Mouse (Mus musculus): ENCODE measurements around the gene Endov. TPM values are rescaled to one million over a fixed set of nuclear protein-coding genes. Genes with fewer than 3 reads are reported as not detected.
A peak's percentile ranks its signal among the peaks of the same experiment; 100 is the strongest.

The Endov gene
- total RNA-seq, 2 experiments from 2014 or later: 20.0 to 25.0 TPM

DNA sequence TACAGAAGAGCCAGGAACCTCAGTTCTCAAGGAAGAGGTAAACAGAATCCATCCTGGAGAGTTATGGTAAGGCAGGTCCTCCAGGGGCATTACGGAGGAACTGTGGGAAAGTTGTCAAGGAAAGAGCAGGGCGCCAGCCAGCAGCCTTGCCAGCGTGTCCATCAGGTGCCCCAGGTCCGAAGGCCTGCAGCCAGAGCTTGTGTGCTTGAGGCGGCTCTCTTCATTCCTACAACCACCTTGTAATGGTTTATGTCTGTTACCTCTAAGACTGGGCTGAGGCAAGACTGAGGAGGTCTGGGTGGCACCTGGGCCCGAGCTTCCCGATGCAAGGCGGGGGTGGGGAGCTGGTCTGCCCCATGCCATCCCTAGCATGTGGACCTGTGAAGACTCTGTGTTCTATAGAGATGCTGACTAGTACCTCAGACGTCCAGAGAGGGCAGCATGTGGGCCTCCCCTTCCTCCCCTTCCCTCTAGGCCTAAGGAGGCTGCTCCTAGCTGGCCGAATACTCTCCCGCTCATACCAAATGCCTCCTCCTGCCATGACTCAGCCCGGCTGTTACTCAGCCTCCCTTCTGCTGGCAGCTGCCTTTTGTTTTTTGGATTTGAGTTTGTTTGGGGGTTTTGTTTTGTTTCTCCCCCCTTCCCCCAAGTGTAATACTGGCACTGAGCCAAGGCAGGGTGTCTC is 25.7 kb downstream of the Endov start:
- peak; percentile 45 for DNase-seq

DNA sequence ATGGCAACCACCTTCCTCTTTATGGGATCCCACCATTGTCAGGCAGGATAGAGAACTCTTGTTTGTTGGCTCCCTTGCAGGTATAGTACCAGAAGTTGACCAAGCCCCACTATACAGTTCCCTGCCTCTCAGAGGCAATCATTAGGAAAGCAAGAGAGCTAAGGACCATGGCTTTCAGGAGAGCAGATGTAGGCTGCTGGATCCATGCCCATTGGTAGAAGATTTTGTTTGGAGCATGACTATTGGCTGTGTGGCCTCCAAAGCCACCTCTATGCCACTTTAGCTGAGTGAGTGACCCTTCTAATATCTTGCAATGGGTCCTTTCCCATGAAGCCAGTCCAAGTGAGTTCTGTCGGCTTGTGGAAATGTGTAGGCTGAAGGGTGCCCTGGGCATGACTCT is 28.2 kb downstream of the Endov start:
- no peak for DNase-seq

DNA sequence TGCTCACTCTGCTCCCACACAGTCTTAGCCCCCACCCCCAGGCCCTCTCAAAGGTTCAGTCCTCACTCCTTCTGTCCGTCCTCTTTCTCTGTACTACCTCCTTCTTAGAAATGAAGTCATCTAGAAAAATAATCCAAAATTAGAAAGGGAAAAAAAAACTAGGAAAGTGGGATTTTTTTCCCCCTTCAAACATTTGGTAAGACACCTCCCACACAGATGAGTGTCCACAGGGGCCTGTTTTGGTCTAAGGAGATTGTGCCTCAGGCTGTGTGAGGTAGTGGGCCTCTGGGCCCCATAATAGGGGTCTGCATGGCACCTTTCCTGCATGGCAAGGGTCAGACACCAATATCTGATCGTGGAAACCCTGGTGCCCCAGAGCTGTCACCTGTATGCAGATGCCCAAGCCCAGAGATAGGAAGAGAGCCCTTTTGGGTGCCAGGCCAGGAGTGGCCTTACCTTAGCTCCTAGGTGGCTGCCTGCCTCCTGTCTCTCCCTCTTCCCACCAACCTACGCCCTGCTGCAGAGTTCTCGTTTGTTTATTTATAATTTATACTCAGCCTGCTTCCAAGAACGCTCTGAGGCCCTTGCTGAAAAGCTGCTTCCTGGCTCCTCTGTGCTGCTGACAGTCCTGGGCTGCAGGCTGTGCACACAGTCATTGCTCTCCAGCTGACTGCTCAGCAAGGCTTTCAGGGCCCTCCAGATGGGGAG is 29.0 kb downstream of the Endov start:
- DNase-seq: no peak

DNA sequence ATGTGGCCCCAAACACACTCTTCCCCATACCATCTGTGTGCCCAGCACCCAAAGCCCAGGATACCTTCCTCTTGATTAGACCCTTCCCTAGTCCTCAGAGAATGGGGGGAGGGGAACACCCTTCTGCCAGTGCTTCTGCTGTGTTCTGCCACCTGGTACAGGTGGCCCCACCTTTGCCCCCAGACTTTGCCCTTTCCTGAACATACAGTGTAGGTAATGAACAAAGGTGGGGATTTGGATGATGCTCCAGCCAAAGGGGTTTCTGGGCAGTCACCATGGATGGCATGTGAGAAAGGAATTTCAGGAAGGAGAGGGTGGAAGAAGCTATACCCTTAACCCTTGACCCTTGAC is 29.5 kb downstream of the Endov start:
- no peak for DNase-seq

DNA sequence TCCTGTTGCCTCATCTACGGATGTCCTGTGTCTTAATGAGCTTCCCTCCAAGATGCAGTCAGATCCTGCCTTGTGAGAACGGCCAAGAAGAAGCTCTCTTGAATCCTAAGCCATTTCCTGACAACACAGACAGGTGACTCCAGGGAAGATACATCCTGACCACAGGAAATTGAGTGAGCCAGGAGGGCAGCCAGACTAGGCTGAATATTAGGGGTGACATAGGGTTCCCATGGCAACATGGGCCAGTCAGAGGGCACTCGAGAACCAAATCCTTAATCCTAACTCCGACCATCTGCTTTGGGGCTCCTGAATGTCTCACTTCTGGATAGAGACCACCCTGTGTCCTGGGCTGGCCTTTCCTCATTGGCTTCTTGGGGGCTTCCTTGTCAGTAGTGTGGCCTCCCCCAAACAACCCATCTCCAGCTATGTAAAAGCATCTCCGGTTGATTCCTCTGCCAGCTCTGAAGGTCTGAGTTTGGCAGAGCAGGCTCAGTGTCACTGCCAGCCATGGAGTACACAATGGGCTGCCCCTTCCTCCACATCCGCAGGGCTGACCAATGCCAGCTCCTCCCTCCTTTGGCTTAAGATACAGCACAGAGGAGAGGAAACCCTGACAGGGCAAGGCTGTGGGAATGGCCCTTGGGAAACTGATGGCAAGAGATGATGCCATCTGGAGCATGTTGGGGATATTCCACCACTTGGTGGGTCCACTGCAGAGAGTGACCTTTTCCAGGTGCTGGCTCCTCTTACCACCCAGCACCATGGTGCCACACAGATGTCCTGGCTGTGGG is 31.0 kb downstream of the Endov start:
- no peak for DNase-seq

DNA sequence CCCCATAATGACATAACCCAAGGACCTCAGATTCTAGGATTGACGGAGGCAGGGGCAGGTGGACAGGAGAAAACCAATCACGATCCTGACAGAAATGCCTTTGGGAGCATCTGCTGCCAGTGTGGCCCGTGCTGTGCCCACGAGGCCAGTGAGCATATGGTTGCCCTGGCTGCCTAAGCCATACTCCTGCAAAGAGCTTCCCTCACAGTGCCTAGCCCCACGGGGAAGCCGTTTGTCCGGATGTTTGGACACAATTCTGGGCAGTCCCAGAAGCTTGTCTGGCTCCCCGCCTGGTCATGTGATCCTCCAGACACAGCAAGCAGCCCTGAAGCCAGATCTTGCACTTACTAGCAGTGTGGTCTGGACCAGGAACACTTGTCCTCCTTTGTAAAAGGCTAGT is 31.6 kb downstream of the Endov start:
- peak; percentile 74 for DNase-seq

DNA sequence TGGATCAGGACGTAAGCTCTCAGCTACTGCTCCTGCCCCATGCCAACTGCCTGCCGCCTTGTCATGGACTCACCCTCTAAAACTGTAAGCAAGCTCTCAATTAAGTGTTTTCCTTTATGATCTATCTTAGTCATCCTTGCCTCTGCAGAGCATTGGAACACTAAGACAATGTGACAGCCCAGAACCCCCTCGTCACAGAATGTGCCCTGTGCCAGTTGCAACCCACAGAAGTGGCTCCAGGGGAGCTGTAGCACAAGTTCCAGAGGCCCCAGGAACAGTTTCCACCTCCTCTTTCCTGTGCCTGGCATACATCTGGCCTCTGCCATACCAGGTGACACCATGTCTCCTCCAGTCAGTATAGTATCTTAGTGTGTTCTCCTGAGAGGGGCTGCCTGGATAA is 32.2 kb downstream of the Endov start:
- DNase-seq: no peak

DNA sequence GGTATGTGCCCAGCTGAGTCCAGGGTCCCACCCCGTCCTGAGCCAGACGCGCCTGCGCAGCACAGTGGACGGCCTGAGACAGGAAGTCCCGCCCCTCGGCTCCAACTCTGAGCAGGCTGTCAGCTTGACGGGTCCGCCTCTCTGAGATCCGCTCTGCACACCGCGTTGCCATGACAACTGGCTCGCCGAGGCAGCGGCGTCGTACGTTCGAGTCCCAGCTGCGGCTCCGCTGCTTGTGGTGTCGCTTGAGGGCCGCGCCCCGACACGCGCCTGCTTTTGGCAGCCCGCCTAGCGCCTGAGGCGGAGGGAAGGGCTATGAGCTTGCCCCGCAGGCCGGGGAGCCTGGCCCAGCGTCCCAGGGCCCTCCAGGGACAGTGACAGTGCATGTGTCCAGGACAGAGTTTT is 33.4 kb downstream of the Endov start:
- peak; percentile 89 for DNase-seq

DNA sequence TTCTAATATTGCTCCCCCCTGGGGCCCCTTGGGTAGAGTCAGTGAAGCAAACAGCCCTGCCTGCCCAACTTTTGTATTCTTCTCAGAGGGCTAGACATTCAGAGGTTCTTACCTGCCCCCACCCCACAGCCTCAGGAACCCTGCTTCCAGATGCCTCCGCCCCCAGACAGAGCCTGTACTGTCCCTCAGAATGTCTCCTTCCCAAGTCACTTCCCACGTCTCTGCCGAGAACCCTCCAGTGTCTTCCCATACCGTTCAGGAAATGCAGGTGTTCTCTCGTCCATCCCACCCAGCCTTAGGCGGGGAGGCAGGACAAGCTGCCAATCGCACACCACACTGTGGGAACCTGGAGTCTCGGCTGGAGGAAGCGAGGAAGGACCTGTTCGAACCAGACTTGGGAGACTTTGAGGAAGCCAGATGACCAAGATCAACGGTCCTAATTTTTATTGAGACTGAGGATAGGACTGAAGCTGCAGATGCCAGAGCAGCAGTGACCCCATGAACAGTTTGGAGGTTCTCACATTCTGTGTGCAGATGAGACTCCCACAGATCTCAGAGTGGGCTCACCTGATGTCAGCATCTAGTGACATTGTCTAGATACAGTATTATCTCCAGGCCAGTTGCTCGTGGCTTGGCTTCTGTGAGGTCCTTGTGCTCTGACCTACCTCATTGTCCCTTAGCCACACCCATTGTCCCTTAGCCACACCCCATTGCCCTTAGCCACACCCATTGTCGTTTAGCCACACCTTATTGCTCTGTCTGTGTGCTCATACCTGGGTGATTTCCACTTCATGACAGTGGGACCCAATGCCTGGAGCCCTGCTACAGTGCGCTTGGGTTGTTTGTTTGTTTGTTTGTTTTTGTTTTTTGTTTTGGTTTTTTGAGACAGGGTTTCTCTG is 35.2 kb downstream of the Endov start:
- DNase-seq: no peak

DNA sequence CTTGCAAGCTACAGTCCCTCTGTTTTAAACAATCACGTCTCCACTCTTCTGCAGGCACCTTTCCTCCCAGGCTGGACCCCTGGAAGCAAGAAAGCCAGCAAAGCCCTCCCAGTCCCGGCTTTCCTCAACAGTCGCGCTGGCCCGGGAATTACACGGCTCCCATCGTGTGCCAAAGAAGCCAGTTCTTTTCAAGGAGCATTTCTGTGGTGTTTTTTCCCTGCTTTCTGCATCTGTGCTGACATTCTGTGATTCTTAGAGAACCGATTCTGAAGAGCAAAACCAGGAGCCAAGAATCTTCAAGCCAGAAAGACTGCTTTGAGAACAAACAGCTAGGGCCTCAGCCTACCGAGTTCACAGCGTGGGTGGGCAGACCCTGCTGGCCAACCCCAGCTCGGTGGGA is 37.8 kb downstream of the Endov start:
- DNase-seq: no peak

DNA sequence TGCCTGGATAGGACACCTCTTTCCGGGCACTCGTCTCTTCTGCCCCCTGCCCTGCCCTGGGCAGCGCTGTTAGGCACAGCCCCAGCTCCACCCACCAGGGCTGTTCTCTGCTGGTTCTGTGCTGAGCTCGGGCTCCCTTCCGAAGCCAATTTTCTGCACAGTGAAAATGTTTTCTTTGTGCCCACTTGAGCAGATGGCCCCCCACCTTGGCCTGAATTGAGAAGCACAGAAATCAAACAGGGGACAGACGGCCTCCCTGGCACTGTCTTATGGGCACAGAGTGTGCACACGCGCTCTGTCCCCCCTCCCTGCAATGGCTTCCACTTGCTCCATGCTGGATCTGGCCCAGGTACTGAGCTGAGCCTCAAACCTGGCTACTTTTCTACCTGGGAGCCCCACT is 41.3 kb downstream of the Endov start:
- DNase-seq: no peak

DNA sequence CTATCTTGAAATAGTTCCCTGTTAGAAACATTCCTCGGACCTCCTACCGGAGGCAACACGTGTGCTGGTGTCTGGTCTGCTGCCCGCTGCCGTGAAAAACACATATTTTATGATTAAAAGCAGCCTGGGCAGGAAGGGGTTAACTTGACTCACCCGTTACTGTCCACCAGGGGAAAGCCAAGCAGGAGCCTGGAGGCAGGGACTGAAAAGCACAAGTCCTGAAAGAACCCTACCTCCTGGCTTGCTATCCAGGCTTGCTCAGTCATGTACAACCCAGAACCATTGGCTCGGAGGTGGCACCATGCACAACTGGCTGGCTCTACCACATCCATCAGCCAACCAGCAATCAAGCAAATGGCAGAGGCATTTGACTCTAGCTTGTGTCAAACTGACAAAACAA is 42.6 kb downstream of the Endov start:
- no peak for DNase-seq

DNA sequence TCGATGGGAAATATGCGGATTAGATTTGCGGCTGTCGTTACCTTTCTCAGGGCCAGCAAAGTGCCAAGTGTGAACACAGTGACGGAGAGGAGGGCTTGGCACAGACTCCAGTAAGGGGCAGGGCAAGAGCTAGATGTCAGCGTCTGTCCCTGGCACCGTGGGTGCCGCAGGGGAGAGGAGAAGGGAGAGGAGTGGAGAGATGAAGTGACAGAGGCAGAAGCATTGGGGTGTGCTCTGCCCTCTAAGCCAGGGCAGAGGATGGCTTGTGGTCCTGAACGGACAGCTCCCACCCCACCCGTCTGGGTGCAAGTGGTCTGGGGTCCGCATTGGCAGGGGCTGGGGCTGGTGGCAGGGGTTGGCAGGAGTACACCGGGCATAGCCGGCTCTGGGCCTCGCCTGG is 48.8 kb downstream of the Endov start:
- peak; percentile 19 for DNase-seq

DNA sequence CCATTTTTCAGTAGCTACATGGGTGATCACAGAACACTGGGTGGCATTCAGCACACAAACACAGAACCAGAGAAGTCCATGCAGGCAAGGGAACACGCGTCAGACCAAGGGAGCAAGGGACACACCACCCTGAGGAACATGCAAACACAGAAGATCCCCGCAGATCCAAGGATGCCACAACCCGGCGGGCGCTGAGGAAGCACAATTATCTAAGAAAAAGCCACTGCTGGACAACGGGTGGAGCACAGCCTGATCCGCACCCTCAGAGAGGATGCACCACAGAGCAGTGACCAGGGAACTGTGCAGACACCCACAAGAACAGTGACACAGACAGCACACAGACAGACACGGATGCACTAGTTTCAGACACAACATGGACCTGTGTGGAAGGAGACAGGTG is 49.4 kb downstream of the Endov start:
- no peak for DNase-seq

DNA sequence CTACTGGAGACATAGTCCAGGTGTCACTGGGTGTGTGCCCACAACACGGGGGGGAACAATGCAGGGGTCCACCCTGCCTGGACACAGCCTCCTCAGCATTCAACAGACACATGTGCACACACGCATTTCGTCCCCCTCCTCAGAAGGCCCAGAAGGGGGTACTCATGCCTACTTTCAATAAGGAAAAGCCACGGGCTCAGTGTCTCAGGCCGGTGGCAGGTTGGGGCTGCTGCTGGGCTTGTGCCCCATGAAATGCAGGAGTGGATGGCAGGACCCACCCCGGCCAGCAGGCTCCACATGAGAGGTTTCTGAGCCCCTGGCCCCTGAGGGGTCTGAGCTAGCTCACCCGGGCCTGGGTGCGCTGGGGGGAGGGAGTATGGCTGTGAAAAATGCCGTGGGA is 49.9 kb downstream of the Endov start:
- no peak for DNase-seq

DNA sequence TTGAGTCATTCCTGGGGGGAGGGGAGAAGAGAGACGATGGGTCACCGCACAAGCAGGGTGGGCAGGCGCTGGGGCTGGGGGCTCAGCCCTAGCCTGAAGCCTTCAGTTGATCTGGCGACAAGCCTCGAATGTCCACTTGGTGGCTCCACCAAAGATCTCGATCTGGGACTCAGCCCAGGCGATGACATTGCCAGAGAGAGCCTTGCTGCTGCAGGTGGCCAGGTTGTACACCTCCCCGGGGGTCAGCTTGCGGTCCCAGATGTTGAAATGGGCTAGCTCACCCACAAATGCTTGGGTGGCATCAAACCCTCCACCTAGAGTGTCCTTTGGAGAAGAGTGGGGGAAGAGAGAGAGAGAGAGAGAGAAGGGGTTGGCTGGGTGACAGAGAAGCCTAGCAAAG is 51.2 kb downstream of the Endov start:
- DNase-seq: peak; percentile 22

DNA sequence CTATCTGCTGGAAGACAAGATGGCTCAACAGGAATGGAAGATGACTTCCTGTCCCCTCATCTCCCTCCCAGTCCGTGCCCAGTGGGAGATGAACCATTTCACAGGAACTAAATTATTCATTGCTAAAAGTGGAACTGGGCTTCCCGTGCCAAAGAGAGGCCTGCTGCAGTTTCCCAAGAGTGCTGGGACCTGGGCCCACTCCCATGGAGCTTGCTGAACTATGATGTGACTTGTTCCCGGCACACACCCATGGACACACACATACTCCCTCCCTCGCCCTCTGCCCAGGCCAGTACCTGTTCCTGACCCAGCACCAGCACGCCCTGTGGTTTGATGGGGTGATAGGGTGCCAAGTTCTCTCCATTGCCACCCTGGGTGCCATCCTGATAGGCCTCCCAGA is 51.7 kb downstream of the Endov start:
- DNase-seq: no peak

DNA sequence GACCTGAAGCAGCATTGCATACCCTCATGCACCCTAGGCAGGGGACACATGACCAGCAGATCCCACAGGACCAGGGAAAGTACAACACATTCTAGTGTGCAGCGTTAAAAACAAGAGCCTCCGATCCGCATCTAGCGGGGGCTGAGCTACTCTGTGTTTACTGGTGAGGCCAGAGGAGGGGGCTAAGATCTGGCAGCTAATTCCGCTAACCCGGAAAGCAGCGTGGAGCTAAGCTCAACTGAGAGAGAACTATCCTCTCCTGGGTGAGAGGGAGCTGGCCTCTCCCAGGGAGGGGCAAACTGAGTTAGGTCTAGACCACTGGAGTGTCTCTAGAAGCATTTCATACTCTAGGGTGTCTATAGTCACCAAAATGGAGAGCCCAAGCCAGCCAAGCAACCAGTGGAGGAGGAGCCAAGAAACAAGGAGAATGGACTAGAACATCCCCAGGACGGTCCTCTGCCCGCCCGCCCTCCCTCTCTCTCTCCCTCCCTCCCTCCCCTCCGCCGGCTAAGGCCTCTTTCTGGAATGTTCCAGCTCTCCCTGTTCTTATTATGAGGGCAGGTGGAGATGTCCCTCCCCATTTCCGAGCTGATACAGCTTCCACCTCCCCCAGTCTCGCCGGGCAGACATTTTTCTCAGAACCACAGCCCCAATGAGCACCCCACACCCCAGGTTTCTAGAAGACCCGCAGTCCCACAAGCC is 52.8 kb downstream of the Endov start:
- DNase-seq: no peak

DNA sequence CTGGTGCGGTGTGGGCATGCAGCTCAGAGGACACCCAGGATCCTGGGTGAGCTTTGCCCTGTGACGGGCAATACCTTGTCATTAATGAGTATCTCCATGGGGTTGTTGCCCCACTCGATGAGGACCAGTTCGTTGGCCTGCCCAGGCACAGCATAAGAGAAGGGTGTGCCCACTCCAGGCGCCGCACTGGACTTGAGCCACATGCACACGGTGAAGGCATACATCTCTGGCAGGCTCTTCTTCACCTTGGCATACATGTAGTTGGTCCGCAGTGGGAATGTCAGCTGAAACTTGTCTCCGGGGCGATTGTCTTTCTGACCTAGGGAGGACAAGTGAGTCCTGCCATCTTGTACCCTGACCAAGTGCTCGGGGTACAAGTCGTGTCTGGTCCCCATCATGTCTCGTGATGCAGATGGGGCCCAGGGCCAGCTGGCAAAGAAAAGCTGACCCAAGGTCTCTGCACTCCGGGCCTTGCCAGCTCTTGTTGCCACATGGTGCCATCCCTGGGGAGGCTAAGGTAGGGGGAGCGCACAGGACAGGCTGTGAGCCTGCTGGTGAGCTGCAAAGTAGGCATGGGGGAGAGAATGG is 53.5 kb downstream of the Endov start:
- peak; percentile 84 for DNase-seq

DNA sequence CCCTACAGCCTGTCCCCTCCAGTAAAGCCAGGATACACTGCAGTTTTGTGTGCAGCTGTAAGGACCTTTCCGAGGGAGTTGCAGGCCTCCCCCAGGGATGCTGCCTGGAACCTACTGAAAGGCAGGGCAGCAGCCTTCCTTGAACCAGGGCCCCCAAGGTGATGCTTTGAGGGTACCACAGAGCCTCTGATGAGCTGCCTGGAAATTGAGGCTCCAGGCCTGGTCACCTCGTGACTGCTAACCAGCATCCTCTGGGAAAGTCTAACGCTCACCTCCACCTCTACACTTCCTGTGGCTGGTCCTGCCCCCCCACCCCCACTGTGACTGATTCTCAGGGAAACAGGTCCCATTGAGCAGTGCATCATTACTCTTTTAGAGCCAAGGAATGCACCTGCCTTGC is 54.1 kb downstream of the Endov start:
- DNase-seq: no peak

DNA sequence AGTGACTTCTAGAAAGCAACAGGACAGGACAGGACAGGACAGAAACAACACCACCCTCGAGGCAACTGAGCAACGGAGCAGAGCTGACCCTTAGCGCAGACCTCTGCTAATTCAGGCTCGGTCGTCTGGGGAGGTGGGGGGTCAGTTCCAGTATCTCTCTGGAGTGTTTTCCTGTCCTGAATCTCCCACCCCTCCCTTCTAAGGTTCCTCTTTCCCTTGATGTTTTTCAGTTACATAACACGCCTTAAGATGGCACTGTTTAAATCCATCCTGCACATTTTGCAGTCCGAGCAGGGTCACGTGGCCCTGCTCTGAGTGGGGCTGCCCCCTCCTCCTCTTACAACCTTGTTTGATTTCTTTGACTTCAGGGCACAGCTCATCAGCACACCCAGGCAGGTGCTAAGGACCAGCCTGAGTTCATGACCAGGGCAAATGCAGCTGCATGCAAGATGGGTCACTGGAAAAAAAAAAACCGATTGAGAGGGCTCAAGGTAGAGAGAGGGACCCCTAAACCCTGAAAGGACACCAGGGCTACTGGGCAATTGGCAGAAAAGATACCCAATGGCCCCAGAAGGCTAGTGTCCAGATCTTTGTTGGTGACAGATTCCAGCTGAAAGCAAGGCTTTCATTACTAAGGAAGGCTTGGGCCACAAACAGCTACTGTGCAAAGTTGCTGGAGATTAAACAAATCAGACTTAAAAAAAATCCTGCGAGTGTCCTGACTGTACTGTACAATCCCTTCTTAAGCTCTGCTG is 54.8 kb downstream of the Endov start:
- DNase-seq: no peak
